Mouse (Mus musculus): ENCODE measurements around the gene Tmod2. TPM values are rescaled to one million over a fixed set of nuclear protein-coding genes. Genes with fewer than 3 reads are reported as not detected.

Gene Tmod2
- polyA plus RNA-seq, 1 experiment, result not detected

- no peak for TF ChIP-seq CTCF (IDR thresholded peaks at IDR 0.05; ENCODE audit: low read depth, low read length)
- TF ChIP-seq POLR2A (IDR thresholded peaks at IDR 0.05; ENCODE audit: borderline replicate concordance, low read depth, low read length), result no peak
- Histone ChIP-seq H3K27ac (ENCODE audit: insufficient read depth, low read depth, low read length) (no peak overlapping the region), H3K4me1 (ENCODE audit: control insufficient read depth, insufficient read depth, low read length) (no peaks in the 10 kb centered on the region), H3K4me3 (ENCODE audit: insufficient read depth, low read length) (no peak overlapping the region)
Observed at GRCm38 (mm10) chr9:75607496-75607895, 3.6 kb downstream of the Tmod2 start.

- H3K4me3 ChIP-seq (ENCODE audit: insufficient read depth, low read length), result no peak overlapping the region
- H3K27ac ChIP-seq (ENCODE audit: insufficient read depth, low read depth, low read length), result no peak overlapping the region
- TF ChIP-seq POLR2A (IDR thresholded peaks at IDR 0.05; ENCODE audit: borderline replicate concordance, low read depth, low read length) (no peak), CTCF (IDR thresholded peaks at IDR 0.05; ENCODE audit: low read depth, low read length) (no peak)
- H3K4me1 ChIP-seq (ENCODE audit: control insufficient read depth, insufficient read depth, low read length), result no peaks in the 10 kb centered on the region
Observed at GRCm38 (mm10) chr9:75601510-75601909, 9.6 kb downstream of the Tmod2 start.

GRCm38 (mm10) chr9:75600166-75600934 is 10.8 kb downstream of the Tmod2 start:
- Histone ChIP-seq H3K27ac (ENCODE audit: insufficient read depth, low read depth, low read length) (no peak overlapping the region), H3K4me1 (ENCODE audit: control insufficient read depth, insufficient read depth, low read length) (no peaks in the 10 kb centered on the region), H3K4me3 (ENCODE audit: insufficient read depth, low read length) (no peak overlapping the region)
- TF ChIP-seq CTCF (IDR thresholded peaks at IDR 0.05; ENCODE audit: low read depth, low read length) (no peak), POLR2A (IDR thresholded peaks at IDR 0.05; ENCODE audit: borderline replicate concordance, low read depth, low read length) (no peak)

- H3K27ac ChIP-seq (ENCODE audit: insufficient read depth, low read depth, low read length), result no peak overlapping the region
- TF ChIP-seq CTCF (IDR thresholded peaks at IDR 0.05; ENCODE audit: low read depth, low read length), result no peak
- no peak for TF ChIP-seq POLR2A (IDR thresholded peaks at IDR 0.05; ENCODE audit: borderline replicate concordance, low read depth, low read length)
- H3K4me1 ChIP-seq (ENCODE audit: control insufficient read depth, insufficient read depth, low read length), result no peaks in the 10 kb centered on the region
- H3K4me3 ChIP-seq (ENCODE audit: insufficient read depth, low read length), result no peak overlapping the region
Observed at GRCm38 (mm10) chr9:75599191-75599841, 11.8 kb downstream of the Tmod2 start.

- TF ChIP-seq POLR2A (IDR thresholded peaks at IDR 0.05; ENCODE audit: borderline replicate concordance, low read depth, low read length) (no peak), CTCF (IDR thresholded peaks at IDR 0.05; ENCODE audit: low read depth, low read length) (no peak)
- H3K4me1 ChIP-seq (ENCODE audit: control insufficient read depth, insufficient read depth, low read length), result no peaks in the 10 kb centered on the region
- H3K27ac ChIP-seq (ENCODE audit: insufficient read depth, low read depth, low read length), result no peak overlapping the region
- H3K4me3 ChIP-seq (ENCODE audit: insufficient read depth, low read length), result no peak overlapping the region
Observed at GRCm38 (mm10) chr9:75597596-75597995, 13.5 kb downstream of the Tmod2 start.

GRCm38 (mm10) chr9:75597036-75597435 is 14.1 kb downstream of the Tmod2 start:
- no peaks in the 10 kb centered on the region for H3K4me1 ChIP-seq (ENCODE audit: control insufficient read depth, insufficient read depth, low read length)
- TF ChIP-seq POLR2A (IDR thresholded peaks at IDR 0.05; ENCODE audit: borderline replicate concordance, low read depth, low read length), result no peak
- no peak overlapping the region for H3K27ac ChIP-seq (ENCODE audit: insufficient read depth, low read depth, low read length)
- no peak overlapping the region for H3K4me3 ChIP-seq (ENCODE audit: insufficient read depth, low read length)

GRCm38 (mm10) chr9:75593481-75593880 is 17.6 kb downstream of the Tmod2 start:
- TF ChIP-seq POLR2A (IDR thresholded peaks at IDR 0.05; ENCODE audit: borderline replicate concordance, low read depth, low read length), result no peak
- no peak for TF ChIP-seq CTCF (IDR thresholded peaks at IDR 0.05; ENCODE audit: low read depth, low read length)
- Histone ChIP-seq H3K4me1 (ENCODE audit: control insufficient read depth, insufficient read depth, low read length) (no peaks in the 10 kb centered on the region), H3K27ac (ENCODE audit: insufficient read depth, low read depth, low read length) (no peak overlapping the region), H3K4me3 (ENCODE audit: insufficient read depth, low read length) (no peak overlapping the region)

- H3K4me3 ChIP-seq (ENCODE audit: insufficient read depth, low read length), result no peak overlapping the region
- TF ChIP-seq CTCF (IDR thresholded peaks at IDR 0.05; ENCODE audit: low read depth, low read length), result no peak
- TF ChIP-seq POLR2A (IDR thresholded peaks at IDR 0.05; ENCODE audit: borderline replicate concordance, low read depth, low read length), result no peak
- no peak overlapping the region for H3K27ac ChIP-seq (ENCODE audit: insufficient read depth, low read depth, low read length)
- H3K4me1 ChIP-seq (ENCODE audit: control insufficient read depth, insufficient read depth, low read length), result no peaks in the 10 kb centered on the region
Observed at GRCm38 (mm10) chr9:75589850-75590790, 21.0 kb downstream of the Tmod2 start.

- Histone ChIP-seq H3K27ac (ENCODE audit: insufficient read depth, low read depth, low read length) (no peak overlapping the region), H3K4me3 (ENCODE audit: insufficient read depth, low read length) (no peak overlapping the region), H3K4me1 (ENCODE audit: control insufficient read depth, insufficient read depth, low read length) (no peaks in the 10 kb centered on the region)
- no peak for TF ChIP-seq POLR2A (IDR thresholded peaks at IDR 0.05; ENCODE audit: borderline replicate concordance, low read depth, low read length)
- peak; percentile 36; the same call in 1 of the 2 replicates for TF ChIP-seq CTCF (IDR thresholded peaks at IDR 0.05; ENCODE audit: low read depth, low read length)
Observed at GRCm38 (mm10) chr9:75581694-75582350, 29.3 kb downstream of the Tmod2 start.

Measured in bone marrow macrophage, adult 2 months (primary cell).